In genomic region chr14:105805362-105805761, GRCm38 (mm10) we compare ENCODE assay signal across 21 mouse cellular contexts.
A peak's percentile ranks its signal among the peaks of the same experiment; 100 is the strongest.
DNase-seq lines count a peak whose midpoint lies in the region; ATAC-seq and TF ChIP-seq lines count a peak whose summit lies in the region.
"Had no signal": no experiment of that assay in that cellular context is flagged by ENCODE, and none has a peak within 500 bp of the region (broad histone marks: within the 10 kb centered on the region; RNA-seq: fewer than 3 reads in every experiment).

No protein-coding gene starts in this region.

- no peak overlapping the region for H3K4me3 ChIP-seq in stomach, postnatal 0 days (ENCODE audit: low read depth, low read length)
- H3K4me3 ChIP-seq: embryonic facial prominence, embryonic 12.5 days; forebrain, embryonic 13.5 days; heart, embryonic 10.5 days; heart, embryonic 15.5 days; intestine, embryonic 15.5 days had no signal

- no peaks in the 10 kb centered on the region for H3K36me3 ChIP-seq in stomach, postnatal 0 days (ENCODE audit: control insufficient read depth, insufficient read depth, low read length)
- H3K36me3 ChIP-seq: embryonic facial prominence, embryonic 12.5 days; heart, embryonic 10.5 days; heart, embryonic 15.5 days; intestine, embryonic 15.5 days had no signal

- H3K4me2 ChIP-seq in stomach, postnatal 0 days (replicated peaks; ENCODE audit: low read depth) = no peak overlapping the region
- H3K4me2 ChIP-seq: embryonic facial prominence, embryonic 12.5 days; forebrain, embryonic 13.5 days; heart, embryonic 15.5 days; hindbrain, embryonic 14.5 days; intestine, embryonic 15.5 days had no signal

- no peak for TF ChIP-seq EP300 in stomach, postnatal 0 days (optimal IDR thresholded peaks at IDR 0.05)

- H3K4me1 ChIP-seq in stomach, postnatal 0 days (replicated peaks; ENCODE audit: control insufficient read depth, insufficient read depth) = no peaks in the 10 kb centered on the region

- TF ChIP-seq CTCF in stomach, postnatal 0 days (IDR thresholded peaks at IDR 0.05; ENCODE audit: low read depth) = no peak

- no peak overlapping the region for H3K27ac ChIP-seq in stomach, postnatal 0 days (replicated peaks)
- H3K27ac ChIP-seq: embryonic facial prominence, embryonic 12.5 days; forebrain, embryonic 13.5 days; heart, embryonic 10.5 days; heart, embryonic 15.5 days; hindbrain, embryonic 14.5 days; intestine, embryonic 15.5 days had no signal

- H3K27me3 ChIP-seq in stomach, postnatal 0 days (ENCODE audit: control insufficient read depth, insufficient read depth, low read length) = no peaks in the 10 kb centered on the region
- H3K27me3 ChIP-seq: embryonic facial prominence, embryonic 12.5 days; forebrain, embryonic 13.5 days; heart, embryonic 15.5 days; intestine, embryonic 15.5 days had no signal

- H3K9me3 ChIP-seq in stomach, postnatal 0 days (ENCODE audit: control insufficient read depth, low read length) = no peaks in the 10 kb centered on the region
- H3K9me3 ChIP-seq: embryonic facial prominence, embryonic 12.5 days; forebrain, embryonic 13.5 days; heart, embryonic 10.5 days; heart, embryonic 15.5 days; intestine, embryonic 15.5 days had no signal

- DNase-seq in 416B (ENCODE audit: low read depth) = peak; percentile 84
- peak; percentile 58 for DNase-seq in NIH3T3 (ENCODE audit: low read depth)
- peak; percentile 36 for DNase-seq in fibroblast of lung, adult 2 months (ENCODE audit: low read depth)
- no peak for DNase-seq in stomach, postnatal 0 days (ENCODE audit: low spot score)
- DNase-seq in urinary bladder, adult 18-20 months (ENCODE audit: low spot score in 2 of 2) = no peak
- DNase-seq in heart, adult 9 months (ENCODE audit: low spot score in 2 of 2) = no peak
- no peak for DNase-seq in urinary bladder, postnatal 14 days (ENCODE audit: low spot score)
- DNase-seq: adrenal gland, adult 2 months; adrenal gland, postnatal 25 days; B cell, adult 2 months; cerebellum, adult 2 months; cerebellum, postnatal 10 days; forebrain, postnatal 0 days; gastrocnemius, postnatal 14 days; heart, postnatal 14 days had no signal

- no peak overlapping the region for H3K9ac ChIP-seq in stomach, postnatal 0 days (ENCODE audit: low read length)
- H3K9ac ChIP-seq: embryonic facial prominence, embryonic 12.5 days; forebrain, embryonic 13.5 days; forebrain, postnatal 0 days; heart, embryonic 15.5 days; hindbrain, embryonic 14.5 days; intestine, embryonic 15.5 days had no signal

- WGBS in stomach, postnatal 0 days = 45% methylated on average over 5 of the region's 5 CpGs

- ATAC-seq in stomach, postnatal 0 days (ENCODE audit: low FRiP score, low TSS enrichment) = peak; percentile 48; the same call in 1 of the 2 replicates
- ATAC-seq: forebrain, embryonic 13.5 days; forebrain, postnatal 0 days; intestine, embryonic 15.5 days had no signal

Comparison
In these comparisons a context has a peak if more than half of its experiments do, and no peak if none do; other contexts are left out.
1. DNase-seq: peak in 416B (single experiment), NIH3T3 (single experiment) and fibroblast of lung, adult 2 months (single experiment); none in stomach, postnatal 0 days (single experiment), urinary bladder, adult 18-20 months (0 of 2), heart, adult 9 months (0 of 2) and urinary bladder, postnatal 14 days (single experiment).